7 mouse cellular contexts compared by ENCODE assay signal in genomic region chr2:25461407-25461806, GRCm38 (mm10). TPM values are rescaled to one million over a fixed set of nuclear protein-coding genes. Genes with fewer than 3 reads are reported as not detected.
A peak's percentile ranks its signal among the peaks of the same experiment; 100 is the strongest.
DNase-seq lines count a peak whose midpoint lies in the region; ATAC-seq and TF ChIP-seq lines count a peak whose summit lies in the region.

No protein-coding gene starts in this region.

- no peak overlapping the region for H3K27ac ChIP-seq in embryonic fibroblast, embryonic 13.5 days (ENCODE audit: insufficient read depth, low read length)
- peak overlapping the region; percentile 85 for H3K27ac ChIP-seq in limb, embryonic 10.5 days
- peak overlapping the region; percentile 97 for H3K27ac ChIP-seq in neural tube, embryonic 15.5 days (replicated peaks)

- peak overlapping the region; percentile 78 for H3K9ac ChIP-seq in neural tube, embryonic 15.5 days (replicated peaks)

- H3K36me3 ChIP-seq in limb, embryonic 10.5 days: peaks cover 8% of the 10 kb centered on the region; the same call in 1 of the 2 replicates
- H3K36me3 ChIP-seq in neural tube, embryonic 15.5 days: peaks cover 13% of the 10 kb centered on the region

- TF ChIP-seq CTCF in lung, adult 2 months (IDR thresholded peaks at IDR 0.05; ENCODE audit: insufficient read depth, low read length): no peak
- TF ChIP-seq CTCF in embryonic fibroblast, embryonic 13.5 days (IDR thresholded peaks at IDR 0.05; ENCODE audit: borderline replicate concordance, insufficient read depth, low read length): no peak

- no peaks in the 10 kb centered on the region for H3K9me3 ChIP-seq in limb, embryonic 10.5 days (replicated peaks)
- no peaks in the 10 kb centered on the region for H3K9me3 ChIP-seq in neural tube, embryonic 15.5 days (replicated peaks)

- H3K27me3 ChIP-seq in limb, embryonic 10.5 days (ENCODE audit: low read depth, poor library complexity, severe bottlenecking): no peaks in the 10 kb centered on the region
- no peaks in the 10 kb centered on the region for H3K27me3 ChIP-seq in neural tube, embryonic 15.5 days (replicated peaks)

- WGBS in lung, adult 2 months: 11% methylated on average over 3 of the region's 3 CpGs
- 31% methylated on average over 3 of the region's 3 CpGs for whole genome bisulfite sequencing in limb, embryonic 10.5 days
- WGBS in neural tube, embryonic 15.5 days: 25% methylated on average over 3 of the region's 3 CpGs

- H3K4me1 ChIP-seq in lung, adult 2 months (ENCODE audit: control insufficient read depth, insufficient read depth, low read length): peaks cover 9% of the 10 kb centered on the region
- no peaks in the 10 kb centered on the region for H3K4me1 ChIP-seq in embryonic fibroblast, embryonic 13.5 days (ENCODE audit: control insufficient read depth, insufficient read depth, low read length)
- H3K4me1 ChIP-seq in limb, embryonic 10.5 days: peaks cover 27% of the 10 kb centered on the region
- peaks cover 26% of the 10 kb centered on the region for H3K4me1 ChIP-seq in neural tube, embryonic 15.5 days

- ATAC-seq in neural tube, embryonic 15.5 days (ENCODE audit: low FRiP score): peak; percentile 3; the same call in 1 of the 2 replicates
- ATAC-seq in megakaryocyte progenitor cell, adult 5-6 weeks (replicated peaks; ENCODE audit: poor library complexity): no peak

- H3K4me2 ChIP-seq in neural tube, embryonic 15.5 days: peak overlapping the region; percentile 90

- H3K4me3 ChIP-seq in lung, adult 2 months (replicated peaks; ENCODE audit: extremely low read depth, low read depth, low read length): peak overlapping the region; percentile 33
- H3K4me3 ChIP-seq in embryonic fibroblast, embryonic 13.5 days (ENCODE audit: insufficient read depth, low read length): peak overlapping the region; percentile 16; the same call in 1 of the 2 replicates
- peak overlapping the region; percentile 82 for H3K4me3 ChIP-seq in limb, embryonic 10.5 days
- H3K4me3 ChIP-seq in neural tube, embryonic 15.5 days (replicated peaks): peak overlapping the region; percentile 83

- peak; percentile 31; the same call in 1 of the 2 replicates for TF ChIP-seq POLR2A in lung, adult 2 months (IDR thresholded peaks at IDR 0.05; ENCODE audit: borderline replicate concordance, extremely low read depth, low read depth, low read length)
- TF ChIP-seq POLR2A in embryonic fibroblast, embryonic 13.5 days (IDR thresholded peaks at IDR 0.05; ENCODE audit: low read depth, low read length): no peak

- DNase-seq in lung, adult 2 months: no peak
- DNase-seq in lung, adult 18-20 months: no peak
- DNase-seq in limb, embryonic 10.5 days (ENCODE audit: low spot score): no peak
- no peak for DNase-seq in right cerebral cortex, postnatal 4 days

RNA-seq across cellular contexts. Expression of gene Paxx, which starts 0.5 kb away (rescaled TPM):
- 74.6 and 76.0 TPM in 2 replicates for polyA plus RNA-seq in lung, adult 2 months (2012; rRNA removed)
- 12.9 and 13.6 TPM in 2 replicates for polyA plus RNA-seq in embryonic fibroblast, embryonic 13.5 days (2011; ENCODE audit: insufficient read length, low read depth, missing spikeins)
- polyA plus RNA-seq in limb, embryonic 10.5 days (2016; fragmentation: Nextera tagmentation; extraction: Ambion mirVana): 10.0 and 14.6 TPM in 2 replicates
- polyA plus RNA-seq in neural tube, embryonic 15.5 days (2015; fragmentation: Nextera tagmentation; extraction: Ambion mirVana): 100 and 120 TPM in 2 replicates
- 32.8 and 40.9 TPM in 2 replicates for total RNA-seq in megakaryocyte progenitor cell, adult 5-6 weeks (2015)
- total RNA-seq in megakaryocyte progenitor cell, adult 5-6 weeks (2017): 15.3 and 21.3 TPM in 2 replicates

RNA-seq across cellular contexts. Expression of gene Clic3, which starts 4.8 kb away (rescaled TPM):
- 1,602 and 1,847 TPM in 2 replicates for polyA plus RNA-seq in lung, adult 2 months (2012; rRNA removed)
- polyA plus RNA-seq in embryonic fibroblast, embryonic 13.5 days (2011; ENCODE audit: insufficient read length, low read depth, missing spikeins): not detected in 2 replicates
- polyA plus RNA-seq in limb, embryonic 10.5 days (2016; fragmentation: Nextera tagmentation; extraction: Ambion mirVana): 0.30 and 1.1 TPM in 2 replicates
- polyA plus RNA-seq in neural tube, embryonic 15.5 days (2015; fragmentation: Nextera tagmentation; extraction: Ambion mirVana): 1.8 and 2.0 TPM in 2 replicates
- total RNA-seq in megakaryocyte progenitor cell, adult 5-6 weeks (2015): not detected in 2 replicates
- 0.27 TPM in 1 of 2 replicates, not detected in the other for total RNA-seq in megakaryocyte progenitor cell, adult 5-6 weeks (2017)

RNA-seq across cellular contexts. Expression of gene Ptgds, which starts 8.4 kb away (rescaled TPM):
- 0.62 and 0.80 TPM in 2 replicates for polyA plus RNA-seq in lung, adult 2 months (2012; rRNA removed)
- polyA plus RNA-seq in embryonic fibroblast, embryonic 13.5 days (2011; ENCODE audit: insufficient read length, low read depth, missing spikeins): not detected in 2 replicates
- not detected in 2 replicates for polyA plus RNA-seq in limb, embryonic 10.5 days (2016; fragmentation: Nextera tagmentation; extraction: Ambion mirVana)
- 40.1 and 116 TPM in 2 replicates for polyA plus RNA-seq in neural tube, embryonic 15.5 days (2015; fragmentation: Nextera tagmentation; extraction: Ambion mirVana)
- total RNA-seq in megakaryocyte progenitor cell, adult 5-6 weeks (2015): 0.42 TPM in 1 of 2 replicates, not detected in the other
- total RNA-seq in megakaryocyte progenitor cell, adult 5-6 weeks (2017): not detected in 2 replicates

RNA-seq across cellular contexts. Expression of gene Lcn12, which starts 32.3 kb away (rescaled TPM):
- polyA plus RNA-seq in lung, adult 2 months (2012; rRNA removed): not detected in 2 replicates
- not detected in 2 replicates for polyA plus RNA-seq in embryonic fibroblast, embryonic 13.5 days (2011; ENCODE audit: insufficient read length, low read depth, missing spikeins)
- polyA plus RNA-seq in limb, embryonic 10.5 days (2016; fragmentation: Nextera tagmentation; extraction: Ambion mirVana): not detected in 2 replicates
- not detected in 2 replicates for polyA plus RNA-seq in neural tube, embryonic 15.5 days (2015; fragmentation: Nextera tagmentation; extraction: Ambion mirVana)
- total RNA-seq in megakaryocyte progenitor cell, adult 5-6 weeks (2015): 0.27 TPM in 1 of 2 replicates, not detected in the other
- total RNA-seq in megakaryocyte progenitor cell, adult 5-6 weeks (2017): not detected in 2 replicates

RNA-seq across cellular contexts. Expression of gene Abca2, which starts 32.9 kb away (rescaled TPM):
- 52.4 and 61.5 TPM in 2 replicates for polyA plus RNA-seq in lung, adult 2 months (2012; rRNA removed)
- 7.8 and 12.1 TPM in 2 replicates for polyA plus RNA-seq in embryonic fibroblast, embryonic 13.5 days (2011; ENCODE audit: insufficient read length, low read depth, missing spikeins)
- polyA plus RNA-seq in limb, embryonic 10.5 days (2016; fragmentation: Nextera tagmentation; extraction: Ambion mirVana): 2.8 and 4.4 TPM in 2 replicates
- 11.2 and 13.4 TPM in 2 replicates for polyA plus RNA-seq in neural tube, embryonic 15.5 days (2015; fragmentation: Nextera tagmentation; extraction: Ambion mirVana)
- total RNA-seq in megakaryocyte progenitor cell, adult 5-6 weeks (2015): 66.7 and 70.5 TPM in 2 replicates
- total RNA-seq in megakaryocyte progenitor cell, adult 5-6 weeks (2017): 26.9 and 29.5 TPM in 2 replicates

Comparison
In these comparisons a context has a peak if more than half of its experiments do, and no peak if none do; other contexts are left out.
1. H3K4me3 ChIP-seq: peak in every context shown above with its lines; median percentile 83 in neural tube, embryonic 15.5 days; 82 in limb, embryonic 10.5 days; 33 in lung, adult 2 months; 16 in embryonic fibroblast, embryonic 13.5 days.
2. RNA of gene Clic3, which starts 4.8 kb away (polyA plus RNA-seq): 1,602 to 1,847 TPM in lung, adult 2 months; 1.8 to 2.0 TPM in neural tube, embryonic 15.5 days, 0.30 to 1.1 TPM in limb, embryonic 10.5 days and not detected in embryonic fibroblast, embryonic 13.5 days; every median in the first group is over 100 times any median in the second.
3. RNA of gene Ptgds, which starts 8.4 kb away (polyA plus RNA-seq): 40.1 to 116 TPM in neural tube, embryonic 15.5 days; 0.62 to 0.80 TPM in lung, adult 2 months, not detected in embryonic fibroblast, embryonic 13.5 days and not detected in limb, embryonic 10.5 days; every median in the first group is over 10 times any median in the second.